Mouse (Mus musculus): Measurements from ENCODE around the gene Serpina12.

GRCm38 (mm10) chr12:104004689-104005088, 39.6 kb downstream of the Serpina12 start:
- TF ChIP-seq JUND (IDR thresholded peaks at IDR 0.05; ENCODE audit: low read depth, low read length) (no peak), MAX (IDR thresholded peaks at IDR 0.05; ENCODE audit: low read length) (no peak), CTCF (IDR thresholded peaks at IDR 0.05 in 2 of 3, conservative IDR thresholded peaks at IDR 0.05 in 1 of 3; ENCODE audit: control insufficient read depth in 1 of 3, insufficient read depth in 1 of 3, low read depth in 2 of 3, low read length in 3 of 3, poor library complexity in 1 of 3, severe bottlenecking in 1 of 3) (peak in 1 of 3 experiments; percentile 13; a peak in 1 of 6 replicates), POLR2A (IDR thresholded peaks at IDR 0.05; ENCODE audit: control insufficient read depth in 1 of 2, insufficient read depth in 1 of 2, low read depth in 1 of 2, low read length in 2 of 2, poor library complexity in 1 of 2) (no peak), MYC (IDR thresholded peaks at IDR 0.05; ENCODE audit: low read depth, low read length) (no peak), TCF12 (IDR thresholded peaks at IDR 0.05; ENCODE audit: low read depth, low read length) (no peak), MEF2A (IDR thresholded peaks at IDR 0.05; ENCODE audit: extremely low read depth, insufficient replicate concordance, low read depth, low read length, poor library complexity, severe bottlenecking) (no peak), HCFC1 (IDR thresholded peaks at IDR 0.05; ENCODE audit: low read depth, low read length) (no peak), CHD2 (IDR thresholded peaks at IDR 0.05; ENCODE audit: low read length) (no peak), ZMIZ1 (IDR thresholded peaks at IDR 0.05; ENCODE audit: low read depth, low read length) (no peak)
